Comparison of ENCODE assay signal across 9 mouse cellular contexts in the genomic region with DNA sequence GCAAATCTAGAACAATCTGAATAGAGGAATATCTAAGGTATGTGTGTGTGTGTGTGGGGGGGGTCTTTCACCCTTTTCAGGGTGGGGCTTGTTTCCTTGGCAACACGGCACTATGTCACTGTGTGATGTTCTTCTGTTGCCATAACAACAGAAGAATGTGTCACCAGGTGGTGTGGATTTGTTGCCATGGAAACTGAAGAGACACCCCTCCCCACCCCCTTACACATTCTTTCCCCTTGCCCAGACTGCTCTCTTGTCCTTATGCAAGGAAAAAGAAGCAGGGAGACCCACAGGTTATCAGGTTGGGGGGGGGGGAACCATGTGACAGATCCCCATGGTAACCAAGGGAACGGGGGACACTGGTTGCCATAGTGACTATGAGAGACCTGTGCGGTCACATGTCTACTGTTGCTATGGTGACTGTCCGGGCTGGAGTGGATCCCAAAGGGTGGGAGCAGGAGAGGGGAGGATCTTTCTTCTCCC. TPM values are rescaled to one million over a fixed set of nuclear protein-coding genes. Genes with fewer than 3 reads are reported as not detected.
A peak's percentile ranks its signal among the peaks of the same experiment; 100 is the strongest.
DNase-seq lines count a peak whose midpoint lies in the region; ATAC-seq and TF ChIP-seq lines count a peak whose summit lies in the region.
"Had no signal": no experiment of that assay in that cellular context is flagged by ENCODE, and none has a peak within 500 bp of the region (broad histone marks: within the 10 kb centered on the region; RNA-seq: fewer than 3 reads in every experiment).

No protein-coding gene starts in this region.

- 0 out of 2 replicates have a peak, but pooled peaks cover 5% of the 10 kb centered on the region for H3K36me3 ChIP-seq in lung, embryonic 14.5 days (ENCODE audit: insufficient read depth)
- no peaks in the 10 kb centered on the region for H3K36me3 ChIP-seq in hindbrain, embryonic 11.5 days (ENCODE audit: control insufficient read depth, insufficient read depth, low read length)

- H3K27me3 ChIP-seq in lung, embryonic 14.5 days (ENCODE audit: insufficient read depth, low read length), result peaks cover 21% of the 10 kb centered on the region
- H3K27me3 ChIP-seq in hindbrain, embryonic 11.5 days (ENCODE audit: control insufficient read depth, insufficient read depth, low read length), result peaks cover 4% of the 10 kb centered on the region; the same call in 1 of the 2 replicates

- intact Hi-C loops in left cerebral cortex, postnatal 25 days (cut with DNase I), result loop anchor here (2.0 kb wide), 1 partner anchor 56 kb away; no protein-coding TSS in a partner anchor

- no peaks in the 10 kb centered on the region for H3K9me3 ChIP-seq in lung, embryonic 14.5 days (ENCODE audit: low read depth, low read length)
- no peaks in the 10 kb centered on the region for H3K9me3 ChIP-seq in hindbrain, embryonic 11.5 days (ENCODE audit: control insufficient read depth, low read length)

- ATAC-seq in lung, embryonic 14.5 days (ENCODE audit: insufficient read depth), result no peak
- ATAC-seq in hindbrain, embryonic 11.5 days (ENCODE audit: low FRiP score), result peak; percentile 86
- ATAC-seq in megakaryocyte-erythroid progenitor cell, adult 5-6 weeks (replicated peaks; ENCODE audit: low FRiP score, low TSS enrichment, poor library complexity, severe bottlenecking), result no peak

- no peak overlapping the region for H3K9ac ChIP-seq in lung, embryonic 14.5 days
- H3K9ac ChIP-seq in hindbrain, embryonic 11.5 days (ENCODE audit: low read depth, low read length), result no peak overlapping the region

- no peak for TF ChIP-seq CTCF in lung, embryonic 14.5 days (IDR thresholded peaks at IDR 0.05; ENCODE audit: low read depth)

- 22% methylated on average over 4 of the region's 4 CpGs for WGBS in lung, embryonic 14.5 days
- 19% methylated on average over 4 of the region's 4 CpGs for WGBS in hindbrain, embryonic 11.5 days

- no peak overlapping the region for H3K4me2 ChIP-seq in lung, embryonic 14.5 days
- no peak overlapping the region for H3K4me2 ChIP-seq in hindbrain, embryonic 11.5 days (replicated peaks; ENCODE audit: low read depth, low read length)

- no peak overlapping the region for H3K4me3 ChIP-seq in lung, embryonic 14.5 days (ENCODE audit: low read depth, low read length)
- no peak overlapping the region for H3K4me3 ChIP-seq in hindbrain, embryonic 11.5 days (ENCODE audit: low read depth, low read length)

- peaks cover 36% of the 10 kb centered on the region for H3K4me1 ChIP-seq in lung, embryonic 14.5 days (ENCODE audit: insufficient read depth)
- peaks cover 29% of the 10 kb centered on the region for H3K4me1 ChIP-seq in hindbrain, embryonic 11.5 days (replicated peaks; ENCODE audit: control insufficient read depth, insufficient read depth, low read length)

- H3K27ac ChIP-seq in lung, embryonic 14.5 days (ENCODE audit: low read depth), result 0 out of 2 replicates have a peak overlapping the region, but pooled peaks have one; percentile 61
- H3K27ac ChIP-seq in hindbrain, embryonic 11.5 days (ENCODE audit: low read depth, low read length), result peak overlapping the region; percentile 71

- DNase-seq in lung, embryonic 14.5 days, result peak; percentile 60
- DNase-seq in lung, postnatal 4 days, result no peak
- peak; percentile 89 for DNase-seq in hindbrain, embryonic 11.5 days (ENCODE audit: low spot score)
- peak; percentile 70 to 85 for DNase-seq in left cerebral cortex, postnatal 25 days (ENCODE audit: low spot score in 2 of 2)
- DNase-seq in right cerebral cortex, adult 18-20 months, result peak; percentile 76
- no peak for DNase-seq in thymus, postnatal 10 days (ENCODE audit: low spot score in 2 of 2)
- no peak for DNase-seq in yolk sac, embryonic 10.5 days (ENCODE audit: low spot score)

RNA-seq across cellular contexts. Expression of gene Cacna1g, which starts 5.4 kb away (rescaled TPM):
- 12.9 and 13.5 TPM in 2 replicates for polyA plus RNA-seq in lung, embryonic 14.5 days (2014; fragmentation: Nextera tagmentation; extraction: Ambion mirVana)
- polyA plus RNA-seq in hindbrain, embryonic 11.5 days (2014; fragmentation: Nextera tagmentation; extraction: Ambion mirVana), result 10.9 and 19.3 TPM in 2 replicates
- total RNA-seq in left cerebral cortex, postnatal 25 days (2021), result 10 to 100 TPM; 83.4 to 92.5 TPM
- total RNA-seq in megakaryocyte-erythroid progenitor cell, adult 5-6 weeks (2014; fragmentation: Nextera tagmentation), result 0.35 and 1.9 TPM in 2 replicates
- 0.04 and 3.8 TPM in 2 replicates for total RNA-seq in megakaryocyte-erythroid progenitor cell, adult 5-6 weeks (2017)

RNA-seq across cellular contexts. Expression of gene Spata20, which starts 17.4 kb away (rescaled TPM):
- polyA plus RNA-seq in lung, embryonic 14.5 days (2014; fragmentation: Nextera tagmentation; extraction: Ambion mirVana), result 0.42 TPM in 1 of 2 replicates, not detected in the other
- polyA plus RNA-seq in hindbrain, embryonic 11.5 days (2014; fragmentation: Nextera tagmentation; extraction: Ambion mirVana), result not detected in 2 replicates
- under 1 TPM; 0.27 to 0.69 TPM for total RNA-seq in left cerebral cortex, postnatal 25 days (2021)
- not detected in 2 replicates for total RNA-seq in megakaryocyte-erythroid progenitor cell, adult 5-6 weeks (2014; fragmentation: Nextera tagmentation)
- total RNA-seq in megakaryocyte-erythroid progenitor cell, adult 5-6 weeks (2017), result not detected in 2 replicates
- total RNA-seq: CH12.LX had no signal

RNA-seq across cellular contexts. Expression of gene Epn3, which starts 31.2 kb away (rescaled TPM):
- polyA plus RNA-seq in lung, embryonic 14.5 days (2014; fragmentation: Nextera tagmentation; extraction: Ambion mirVana), result 14.1 and 15.9 TPM in 2 replicates
- polyA plus RNA-seq in hindbrain, embryonic 11.5 days (2014; fragmentation: Nextera tagmentation; extraction: Ambion mirVana), result 0.80 and 1.3 TPM in 2 replicates
- total RNA-seq in left cerebral cortex, postnatal 25 days (2021), result under 1 TPM; 0.73 to 0.92 TPM
- not detected in 2 replicates for total RNA-seq in megakaryocyte-erythroid progenitor cell, adult 5-6 weeks (2014; fragmentation: Nextera tagmentation)
- total RNA-seq in megakaryocyte-erythroid progenitor cell, adult 5-6 weeks (2017), result not detected in 2 replicates

RNA-seq across cellular contexts. Expression of gene Mycbpap, which starts 52.9 kb away (rescaled TPM):
- 3.2 and 3.3 TPM in 2 replicates for polyA plus RNA-seq in lung, embryonic 14.5 days (2014; fragmentation: Nextera tagmentation; extraction: Ambion mirVana)
- 2.1 and 3.3 TPM in 2 replicates for polyA plus RNA-seq in hindbrain, embryonic 11.5 days (2014; fragmentation: Nextera tagmentation; extraction: Ambion mirVana)
- total RNA-seq in left cerebral cortex, postnatal 25 days (2021), result 1 to 10 TPM; 2.9 to 5.3 TPM
- not detected in 2 replicates for total RNA-seq in megakaryocyte-erythroid progenitor cell, adult 5-6 weeks (2014; fragmentation: Nextera tagmentation)
- total RNA-seq in megakaryocyte-erythroid progenitor cell, adult 5-6 weeks (2017), result not detected in 2 replicates

Comparison
In these comparisons a context has a peak if more than half of its experiments do, and no peak if none do; other contexts are left out.
1. DNase-seq: peak in lung, embryonic 14.5 days (single experiment), hindbrain, embryonic 11.5 days (single experiment), left cerebral cortex, postnatal 25 days (2 of 2) and right cerebral cortex, adult 18-20 months (single experiment); none in lung, postnatal 4 days (0 of 2), thymus, postnatal 10 days (0 of 2) and yolk sac, embryonic 10.5 days (single experiment).
2. RNA of gene Cacna1g, which starts 5.4 kb away (total RNA-seq): 83.4 to 92.5 TPM in left cerebral cortex, postnatal 25 days; 0.04 to 3.8 TPM in megakaryocyte-erythroid progenitor cell, adult 5-6 weeks; every median in the first group is over 10 times any median in the second.